Mouse (Mus musculus): ENCODE results near the gene Kif6.

DNA sequence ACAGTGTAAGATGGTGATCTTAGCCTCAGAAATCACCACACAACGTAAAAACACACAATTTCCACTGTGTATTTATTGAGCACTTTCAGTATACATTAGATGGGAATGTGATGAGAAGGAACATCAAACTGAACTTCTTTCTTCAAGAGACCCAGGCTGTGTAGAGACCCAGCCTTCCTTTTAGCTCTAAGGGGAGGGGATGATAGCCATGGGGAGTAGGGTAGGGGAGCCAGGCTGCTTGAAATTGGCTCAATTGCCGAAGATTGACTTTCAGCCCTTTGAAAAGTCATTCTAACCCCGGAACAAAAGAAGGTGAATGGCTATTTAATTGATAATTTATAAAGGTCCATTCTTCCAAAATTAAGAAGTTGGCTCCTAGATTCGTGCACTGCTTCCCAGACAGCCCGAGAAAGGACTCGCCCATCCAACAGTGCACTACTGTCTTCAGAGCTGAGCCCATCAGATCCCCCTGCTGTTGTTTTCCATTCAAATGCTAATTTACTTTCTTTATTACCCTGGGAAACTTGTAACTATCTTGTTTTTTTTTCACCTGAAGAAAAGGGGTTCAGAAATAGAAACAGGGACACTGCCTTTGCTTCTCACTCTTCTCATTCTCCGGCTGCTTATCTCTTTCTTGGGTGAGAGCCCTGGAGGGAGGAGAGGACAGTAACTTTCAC lies 7.4 kb upstream of the Kif6 start:
- TF ChIP-seq POLR2A (IDR thresholded peaks at IDR 0.05; ENCODE audit: low read depth, low read length) (no peak), CTCF (IDR thresholded peaks at IDR 0.05; ENCODE audit: extremely low read depth, insufficient read length, insufficient replicate concordance, low read depth, low read length) (no peak)
